Mouse (Mus musculus) telencephalon, adult 2 months (tissue): ENCODE results near the gene Fndc4.

Source experiments
- DNase-seq: peaks from one replicate; pipeline ENCODE4 v3.0.0-alpha.2; 2011; ENCODE audit warnings: low read depth, low spot score

Gene Fndc4

GRCm38 (mm10) chr5:31295606-31296141 lies at the start of gene Fndc4:
Fndc4 (minus strand) TSS chr5:31296080.
- DNase-seq = peak; percentile 28

GRCm38 (mm10) chr5:31328255-31328654 lies 32.4 kb upstream of the Fndc4 start:
- DNase-seq = peak; percentile 12

GRCm38 (mm10) chr5:31326850-31327249 lies 31.0 kb upstream of the Fndc4 start:
- no peak for DNase-seq

- DNase-seq = no peak
Measured at GRCm38 (mm10) chr5:31324085-31324484, 28.2 kb upstream of the Fndc4 start.

- no peak for DNase-seq
Measured at GRCm38 (mm10) chr5:31322776-31323175, 26.9 kb upstream of the Fndc4 start.

- DNase-seq = no peak
Measured at GRCm38 (mm10) chr5:31312806-31313205, 16.9 kb upstream of the Fndc4 start.

GRCm38 (mm10) chr5:31303093-31303492 lies 7.2 kb upstream of the Fndc4 start:
- DNase-seq = peak; percentile 64

GRCm38 (mm10) chr5:31301866-31302265 lies 6.0 kb upstream of the Fndc4 start:
- DNase-seq = no peak

- no peak for DNase-seq
Measured at GRCm38 (mm10) chr5:31298486-31298885, 2.6 kb upstream of the Fndc4 start.

- no peak for DNase-seq
Measured at GRCm38 (mm10) chr5:31297981-31298380, 2.1 kb upstream of the Fndc4 start.

- no peak for DNase-seq
Measured at GRCm38 (mm10) chr5:31297047-31297757, 1.3 kb upstream of the Fndc4 start, which contains the start of gene Gckr. Gckr (plus strand) TSS chr5:31297443.

GRCm38 (mm10) chr5:31294964-31295605 lies 795 bp downstream of the Fndc4 start:
- DNase-seq = no peak

- no peak for DNase-seq
Measured at GRCm38 (mm10) chr5:31291361-31291688, 4.6 kb downstream of the Fndc4 start.

GRCm38 (mm10) chr5:31290521-31291360 lies 5.1 kb downstream of the Fndc4 start, which contains the start of gene Ift172:
Ift172 (minus strand) TSS chr5:31291116.
- DNase-seq = peak; percentile 98

- no peak for DNase-seq
Measured at GRCm38 (mm10) chr5:31289626-31290230, 6.2 kb downstream of the Fndc4 start.

- DNase-seq = no peak
Measured at GRCm38 (mm10) chr5:31288655-31289054, 7.2 kb downstream of the Fndc4 start.

GRCm38 (mm10) chr5:31288225-31288624 lies 7.7 kb downstream of the Fndc4 start:
- DNase-seq = no peak

GRCm38 (mm10) chr5:31279245-31279988 lies 16.5 kb downstream of the Fndc4 start:
- DNase-seq = no peak

GRCm38 (mm10) chr5:31273018-31273417 lies 22.9 kb downstream of the Fndc4 start:
- peak; percentile 68 for DNase-seq

- DNase-seq = no peak
Measured at GRCm38 (mm10) chr5:31267686-31268085, 28.2 kb downstream of the Fndc4 start.

- no peak for DNase-seq
Measured at GRCm38 (mm10) chr5:31266101-31266500, 29.8 kb downstream of the Fndc4 start.
